Mouse (Mus musculus) brain, embryonic 14.5 days (tissue): ENCODE results near the gene Mrpl52. TPM values are rescaled to one million over a fixed set of nuclear protein-coding genes. Genes with fewer than 3 reads are reported as not detected.

Source experiments
- DNase-seq: peaks from one replicate; pipeline ENCODE4 v3.0.0-alpha.2; 2011; ENCODE audit warnings: low read depth
- CTCF ChIP-seq: fragments of 200-500 bp; IDR thresholded peaks from 2 replicates; pipeline ENCODE4 v1.5.1; 2012; ENCODE audit warnings: inconsistent platforms, mild to moderate bottlenecking, moderate library complexity, borderline replicate concordance; ENCODE audit not compliant: insufficient read depth, insufficient read length; ENCODE audit errors: extremely low read depth
- POLR2A ChIP-seq: fragments of 200-500 bp; IDR thresholded peaks from 2 replicates; pipeline ENCODE4 v1.6.1; 2012; ENCODE audit warnings: mild to moderate bottlenecking, inconsistent platforms, borderline replicate concordance; ENCODE audit not compliant: poor library complexity, insufficient read depth, insufficient read length, severe bottlenecking; ENCODE audit errors: extremely low read depth
- polyA plus RNA-seq: library from polyadenylated mRNA; depleted of rRNA; stranded (reverse); fragments of >200 nt; gene quantifications from 2 replicates; pipeline ENCODE4 v1.2.3, GENCODE M21; 2012

The Mrpl52 gene
- polyA plus RNA-seq, 1 experiment = 186 TPM

DNA sequence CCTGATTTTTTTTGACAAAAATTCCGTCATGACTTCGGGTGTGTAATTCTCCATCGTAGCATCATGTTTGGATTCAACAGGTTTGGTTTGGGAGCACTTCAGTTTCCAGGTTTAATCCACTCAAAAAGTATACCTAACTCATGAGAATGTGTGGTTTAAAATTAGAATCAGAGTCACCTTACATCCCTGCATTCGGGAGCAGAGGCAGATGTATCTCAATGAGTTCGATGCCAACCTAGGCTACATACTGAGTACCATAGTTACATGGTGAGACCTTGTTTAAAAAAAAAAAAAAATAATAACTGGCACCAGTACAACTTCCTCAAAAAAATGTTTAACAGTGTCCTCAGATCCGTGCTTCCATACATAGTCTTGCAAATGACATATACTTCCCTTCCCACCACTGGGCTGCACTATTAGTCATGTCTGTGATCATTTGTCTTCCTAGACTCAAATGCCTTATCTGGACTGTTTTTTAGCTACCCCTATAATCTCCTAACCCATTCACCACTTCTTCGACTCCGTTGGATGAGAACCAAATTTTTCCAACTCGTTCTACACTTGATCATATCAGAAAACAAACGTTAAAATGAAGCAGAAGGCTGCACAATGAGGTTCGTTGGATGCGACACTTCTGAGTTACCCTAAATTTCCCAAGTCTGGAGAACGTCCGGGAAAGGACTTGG is 563 bp upstream of the Mrpl52 start:
- DNase-seq = no peak
- no peak for TF ChIP-seq POLR2A
- TF ChIP-seq CTCF = no peak

DNA sequence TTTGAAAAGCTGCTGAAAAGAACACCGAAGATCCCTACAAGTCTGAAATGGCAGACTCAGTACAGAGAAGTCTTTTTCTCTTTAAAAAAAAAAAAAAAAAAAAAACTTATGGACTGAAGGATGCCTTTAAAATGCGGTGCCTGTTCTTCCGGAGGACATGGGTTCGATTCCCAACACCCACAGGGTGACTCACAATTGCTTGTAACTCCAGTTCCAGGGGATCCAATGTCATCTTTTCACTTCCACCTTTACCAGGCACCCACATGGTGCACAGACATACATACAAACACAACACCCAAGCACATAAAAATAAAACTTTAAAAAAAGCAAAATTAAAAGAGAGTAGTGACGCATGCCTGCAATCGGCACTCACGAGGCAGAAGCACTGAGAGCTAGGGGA is 987 bp downstream of the Mrpl52 start:
- DNase-seq = no peak
- no peak for TF ChIP-seq POLR2A
- TF ChIP-seq CTCF = no peak

GRCm38 (mm10) chr14:54428421-54428820 is 1.7 kb downstream of the Mrpl52 start:
- TF ChIP-seq CTCF = no peak
- TF ChIP-seq POLR2A = no peak
- no peak for DNase-seq

GRCm38 (mm10) chr14:54429332-54430093 is 2.8 kb downstream of the Mrpl52 start:
- TF ChIP-seq CTCF = no peak
- TF ChIP-seq POLR2A = no peak
- DNase-seq = peak; percentile 70

DNA sequence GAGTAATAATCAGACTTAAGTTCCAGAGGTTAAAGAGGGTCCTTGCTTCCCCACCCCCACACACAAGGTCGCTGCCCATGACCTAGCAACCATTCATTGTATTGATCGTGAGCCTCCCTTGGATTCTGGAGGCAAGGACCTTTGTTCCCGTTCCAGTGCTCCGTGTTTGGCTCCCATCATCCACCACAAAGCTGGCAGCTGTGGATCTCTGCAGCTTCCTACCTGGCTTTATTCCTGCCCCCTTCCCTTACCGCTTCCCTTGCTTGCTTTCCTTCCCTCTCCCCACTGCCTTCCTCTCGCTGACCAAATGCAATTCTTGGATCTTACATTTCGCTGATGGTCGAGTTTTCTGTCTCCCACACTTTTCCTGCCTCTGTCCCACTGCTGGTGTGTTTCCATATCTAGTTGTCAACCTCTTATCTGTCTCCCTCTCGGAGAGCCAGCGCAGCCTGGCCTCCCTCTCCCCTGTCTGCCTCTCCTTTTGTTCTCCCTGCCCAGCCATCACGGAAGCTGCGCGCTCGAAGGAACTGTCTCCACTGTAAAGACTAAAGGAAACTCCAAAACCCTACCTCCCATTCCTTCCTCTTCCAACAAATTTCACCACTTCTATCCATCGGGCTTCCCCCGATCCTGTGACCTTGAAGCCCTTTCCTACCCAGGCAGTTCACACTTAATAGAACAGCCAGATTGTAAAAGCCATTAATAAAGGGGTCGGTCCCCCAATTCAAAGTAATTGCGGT is 3.9 kb downstream of the Mrpl52 start:
- DNase-seq = peak; percentile 52
- TF ChIP-seq CTCF = no peak
- no peak for TF ChIP-seq POLR2A

DNA sequence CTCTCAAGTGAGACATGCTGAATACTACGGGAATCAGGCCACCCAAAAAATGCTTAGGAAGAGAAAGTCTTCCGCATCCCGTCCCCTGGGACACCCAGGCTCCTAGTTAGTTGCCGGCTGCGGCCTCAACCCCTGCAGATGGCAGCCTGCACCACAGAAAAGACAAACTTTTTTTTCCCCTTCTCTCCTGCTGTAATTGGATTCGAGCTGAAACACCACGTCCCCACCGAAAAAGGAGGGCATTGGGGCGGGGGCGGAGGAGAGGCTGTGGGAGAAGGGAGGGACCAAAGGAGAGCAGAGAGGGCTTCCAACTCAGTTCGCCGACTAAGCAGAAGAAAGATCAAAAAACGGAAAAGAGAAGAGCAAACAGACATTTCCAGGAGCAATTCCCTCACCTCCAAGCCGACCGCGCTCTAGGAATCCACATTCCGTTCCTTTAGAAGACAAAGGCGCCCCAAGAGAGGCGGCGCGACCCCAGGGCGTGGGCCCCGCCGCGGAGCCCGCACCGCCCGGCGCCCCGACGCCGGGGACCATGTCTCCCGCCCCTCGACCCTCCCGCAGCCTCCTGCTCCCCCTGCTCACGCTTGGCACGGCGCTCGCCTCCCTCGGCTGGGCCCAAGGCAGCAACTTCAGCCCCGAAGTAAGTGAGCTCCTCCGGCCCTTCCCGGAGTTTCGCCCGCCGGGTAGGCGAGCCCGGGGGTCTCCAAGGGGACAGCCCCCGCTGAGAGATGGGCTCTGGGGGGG is 4.8 kb downstream of the Mrpl52 start, which contains the start of gene Mmp14:
Mmp14 (plus strand) TSS at position 279 of the 744 bp plus-strand sequence.
- TF ChIP-seq CTCF (no peak; the same call in 1 of the 2 replicates), POLR2A (0 out of 2 replicates have a peak, but pooled peaks have one; percentile 5)
- peak; percentile 92 for DNase-seq

DNA sequence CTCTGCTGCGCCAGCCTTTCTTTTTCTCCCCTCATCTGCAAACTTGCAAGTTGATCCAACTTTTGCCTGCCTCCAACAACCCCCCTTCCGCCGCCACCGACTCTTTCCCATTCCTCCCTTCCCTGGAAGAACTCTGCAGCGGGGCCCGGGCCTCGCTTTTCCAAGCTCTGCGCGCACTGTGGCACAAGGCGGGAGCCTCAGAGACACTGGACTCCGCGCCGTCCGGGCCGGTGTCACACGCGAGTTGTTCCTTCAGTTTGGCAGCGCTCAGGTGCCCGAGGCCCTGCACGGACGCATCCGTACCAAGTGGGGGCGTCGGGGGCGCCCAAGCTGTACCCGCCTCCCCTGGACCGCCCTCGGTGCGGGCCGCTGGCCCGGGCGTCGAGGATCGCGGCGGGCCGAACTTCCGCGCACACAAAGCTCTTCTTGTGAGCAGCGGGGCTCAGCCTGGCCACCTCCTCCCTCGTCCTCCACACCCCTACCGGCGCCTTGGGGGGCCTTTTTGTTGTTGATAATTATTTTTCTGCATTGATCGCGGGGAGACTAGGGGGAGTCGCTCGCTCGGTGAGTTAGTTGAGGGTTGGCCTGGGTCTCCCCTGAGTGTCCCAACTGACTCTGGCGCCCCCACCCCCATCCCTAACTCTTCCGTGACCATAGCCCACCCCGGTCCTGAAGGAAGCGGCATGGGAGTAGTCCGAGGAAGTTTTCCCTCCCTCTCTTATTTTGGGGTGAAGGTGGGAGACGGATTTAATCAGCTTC is 5.5 kb downstream of the Mrpl52 start:
- no peak for TF ChIP-seq CTCF
- TF ChIP-seq POLR2A = peak; percentile 24; the same call in 1 of the 2 replicates
- peak; percentile 61 for DNase-seq

DNA sequence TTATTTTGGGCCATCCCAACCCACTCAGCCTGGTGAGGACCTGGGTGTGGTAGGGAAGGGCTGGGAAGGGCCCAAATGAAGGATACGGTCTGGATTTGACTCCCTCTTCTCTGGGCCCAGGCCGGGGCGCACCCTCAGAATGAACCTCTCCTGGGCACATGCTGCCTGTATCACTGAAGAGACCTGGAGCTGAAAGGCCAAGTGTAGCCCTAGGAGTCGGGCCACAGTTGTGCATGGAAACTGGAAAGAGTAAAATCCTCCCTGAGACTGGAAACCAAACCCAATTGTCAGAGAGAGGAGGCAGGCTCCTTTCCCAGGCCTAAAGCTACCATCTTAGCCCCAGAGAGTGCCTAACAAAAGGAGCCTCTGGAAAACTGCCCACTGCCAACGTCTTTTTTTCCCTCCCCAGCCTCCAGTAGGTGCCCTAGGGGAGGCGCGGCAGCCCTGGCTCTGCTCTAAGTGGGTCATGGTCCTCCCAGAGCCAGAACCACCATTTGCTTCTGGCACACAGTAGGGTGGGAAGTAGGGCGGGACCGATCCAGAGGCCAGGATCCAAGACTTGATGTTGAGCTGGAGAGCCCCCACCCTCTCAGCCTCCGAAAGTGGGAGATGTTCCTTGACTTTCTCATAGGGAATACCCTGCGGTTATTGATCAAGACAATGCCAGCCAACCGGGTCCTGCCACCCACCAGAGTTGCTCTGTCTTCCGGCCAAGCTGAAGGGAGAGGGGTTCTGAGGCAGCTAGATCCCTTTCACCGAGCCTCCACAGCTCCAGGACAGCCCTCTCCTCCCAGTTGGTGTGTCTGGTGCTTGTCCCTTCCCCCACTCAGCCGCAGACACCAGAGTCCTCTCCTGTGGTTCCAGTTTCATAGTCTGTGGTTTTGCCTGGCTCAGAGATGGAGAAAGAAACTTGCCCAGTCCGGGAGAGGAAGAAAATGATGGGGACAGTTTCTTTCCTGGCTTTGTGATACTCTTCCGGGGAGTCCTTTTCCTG is 6.4 kb downstream of the Mrpl52 start:
- peak; percentile 77 for DNase-seq
- no peak for TF ChIP-seq POLR2A
- no peak for TF ChIP-seq CTCF

DNA sequence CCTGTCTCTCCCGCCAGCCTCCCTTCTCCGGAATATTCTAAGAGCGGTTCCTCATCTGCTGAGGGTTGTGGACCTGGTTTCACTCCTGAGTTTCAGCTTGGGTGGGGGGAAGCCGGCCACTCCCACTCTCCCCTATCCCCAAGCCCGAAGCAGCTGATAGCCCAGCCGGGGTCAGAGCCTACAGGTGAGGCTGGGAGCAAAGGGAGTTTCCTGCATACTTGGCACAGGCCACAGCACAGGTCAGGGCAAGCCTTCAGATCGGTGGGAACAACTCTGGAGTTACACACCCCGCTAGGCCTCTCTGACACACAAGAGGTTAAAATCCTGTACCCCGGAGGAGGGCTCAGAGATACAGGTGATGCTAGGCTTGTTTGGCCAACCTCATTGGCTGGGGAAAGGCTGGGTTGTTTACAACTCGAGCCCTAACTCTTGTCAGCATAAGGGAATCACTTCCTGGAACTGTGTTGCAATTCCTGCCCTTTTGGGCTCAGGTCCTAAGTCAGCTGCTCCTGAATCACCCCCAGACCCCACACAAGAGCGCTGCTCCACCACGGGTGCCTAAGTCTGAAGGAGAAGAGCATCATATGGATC is 7.3 kb downstream of the Mrpl52 start:
- DNase-seq = no peak
- no peak for TF ChIP-seq CTCF
- TF ChIP-seq POLR2A = no peak
